Mouse (Mus musculus) lung, embryonic 16.5 days (tissue): Measurements from ENCODE around the gene Atp6v1fnb. TPM values are rescaled to one million over a fixed set of nuclear protein-coding genes. Genes with fewer than 3 reads are reported as not detected.

Experiments used
- ATAC-seq: fragments of 200-750 bp; cut with Nextera tagmentation; 2 replicates; pipeline ENCODE4 v1.8.0; 2017; ENCODE audit warnings: low read depth, mild to moderate bottlenecking, moderate library complexity
- H3K27ac ChIP-seq: fragments of 300-500 bp; sonication (generic); 2 replicates; pipeline ENCODE4 v1.5.1; 2014; ENCODE audit warnings: mild to moderate bottlenecking, control low read depth, low read length
- H3K27me3 ChIP-seq: fragments of 300-500 bp; sonication (generic); 2 replicates; pipeline ENCODE4 v1.6.1; 2014; ENCODE audit warnings: low read depth, low read length, mixed read lengths; ENCODE audit not compliant: control insufficient read depth, insufficient read depth
- H3K36me3 ChIP-seq: fragments of 300-500 bp; sonication (generic); 2 replicates; pipeline ENCODE4 v1.6.1; 2014; ENCODE audit warnings: low read length; ENCODE audit not compliant: control insufficient read depth, insufficient read depth
- H3K4me1 ChIP-seq: fragments of 300-500 bp; sonication (generic); replicated peaks from 2 replicates; pipeline ENCODE4 v1.6.1; 2014; ENCODE audit warnings: low read length, mixed read lengths; ENCODE audit not compliant: control insufficient read depth, insufficient read depth
- H3K4me2 ChIP-seq: fragments of 300-500 bp; sonication (generic); 2 replicates; pipeline ENCODE4 v1.6.1; 2014; ENCODE audit warnings: low read depth, low read length, control low read depth
- H3K4me3 ChIP-seq: fragments of 300-500 bp; sonication (generic); 2 replicates; pipeline ENCODE4 v1.5.1; 2014; ENCODE audit warnings: mild to moderate bottlenecking, low read length, control low read depth
- H3K9ac ChIP-seq: fragments of 300-500 bp; sonication (generic); 2 replicates; pipeline ENCODE4 v1.6.1; 2014; ENCODE audit warnings: low read length, control low read depth
- H3K9me3 ChIP-seq: fragments of 300-500 bp; sonication (generic); 2 replicates; pipeline ENCODE4 v1.6.1; 2016; ENCODE audit warnings: low read length; ENCODE audit not compliant: control insufficient read depth
- WGBS: fragments of 180-500 bp; shearing (Covaris S2); extraction: QIAGEN DNeasy Blood & Tissue Kit; methylation state at CpG from one replicate; pipeline ENCODE4 v1.1.7; 2014; 5-methylcytosine and 5-hydroxymethylcytosine counted together
- polyA plus RNA-seq: library from polyadenylated mRNA; unstranded; fragments of >200 nt; fragmentation: Nextera tagmentation; extraction: Ambion mirVana; gene quantifications from 2 replicates; pipeline ENCODE4 v1.2.1, GENCODE M21; 2015

The Atp6v1fnb gene
- not detected in 2 replicates for polyA plus RNA-seq

DNA sequence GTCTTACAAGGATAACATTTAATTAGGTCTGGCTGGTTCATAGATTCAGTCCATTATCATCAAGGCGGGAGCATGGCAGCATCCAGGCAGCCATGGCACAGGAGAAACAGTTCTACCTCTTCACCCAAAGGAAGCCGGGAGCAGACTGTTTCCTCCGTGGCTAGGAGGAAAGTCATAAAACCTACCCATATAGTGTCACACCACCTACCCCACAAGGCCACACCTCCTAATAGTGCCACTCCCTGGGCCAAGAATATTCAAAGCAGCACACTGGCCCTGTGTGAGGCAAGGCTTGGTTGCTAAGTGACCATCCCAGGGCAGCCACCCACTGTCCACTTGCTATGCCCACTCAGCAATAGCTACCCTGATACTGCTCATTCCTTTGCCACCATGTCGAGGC is at the start of gene Atp6v1fnb:
Gene Atp6v1fnb, plus strand, starts transcription at position 301 of the 400 bp plus-strand sequence.
- no peaks in the 10 kb centered on the region; the same call in 1 of the 2 replicates for H3K27me3 ChIP-seq
- 92% methylated on average over 4 of the region's 4 CpGs for WGBS
- no peak within 1 kb of the TSS for H3K4me2 ChIP-seq
- H3K36me3 ChIP-seq = peaks cover 11% of the 10 kb centered on the region
- ATAC-seq = no peak
- H3K9ac ChIP-seq = no peak within 1 kb of the TSS
- H3K4me1 ChIP-seq = peaks cover 14% of the 10 kb centered on the region
- no peaks in the 10 kb centered on the region for H3K9me3 ChIP-seq
- no peak within 1 kb of the TSS for H3K4me3 ChIP-seq
- H3K27ac ChIP-seq = no peak within 1 kb of the TSS

DNA sequence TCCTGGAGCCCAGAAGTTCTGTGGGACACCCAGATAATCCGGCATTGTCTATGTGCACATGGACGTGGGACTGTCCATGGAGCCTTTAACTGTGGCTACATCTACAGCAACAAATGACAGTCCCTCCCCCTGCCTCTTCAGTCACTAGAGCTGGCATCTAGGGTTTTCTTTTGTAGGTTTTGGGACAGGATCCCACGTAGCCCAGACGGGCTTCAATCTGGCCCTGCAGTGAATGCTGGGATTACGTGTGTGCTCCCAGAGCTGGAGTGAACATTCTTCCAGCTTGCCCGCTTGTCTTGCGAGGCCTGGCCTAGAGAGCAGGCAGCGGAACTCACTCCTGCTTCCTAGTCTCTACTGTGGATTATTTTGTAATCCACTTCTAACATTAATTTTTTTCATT is 46.1 kb upstream of the Atp6v1fnb start:
- no peak overlapping the region for H3K4me2 ChIP-seq
- no peak overlapping the region for H3K9ac ChIP-seq
- no peaks in the 10 kb centered on the region for H3K4me1 ChIP-seq
- 82% methylated on average over 8 of the region's 8 CpGs for WGBS
- no peaks in the 10 kb centered on the region for H3K27me3 ChIP-seq
- no peak overlapping the region for H3K4me3 ChIP-seq
- H3K36me3 ChIP-seq = no peaks in the 10 kb centered on the region
- no peak overlapping the region for H3K27ac ChIP-seq
- H3K9me3 ChIP-seq = no peaks in the 10 kb centered on the region
- no peak for ATAC-seq

DNA sequence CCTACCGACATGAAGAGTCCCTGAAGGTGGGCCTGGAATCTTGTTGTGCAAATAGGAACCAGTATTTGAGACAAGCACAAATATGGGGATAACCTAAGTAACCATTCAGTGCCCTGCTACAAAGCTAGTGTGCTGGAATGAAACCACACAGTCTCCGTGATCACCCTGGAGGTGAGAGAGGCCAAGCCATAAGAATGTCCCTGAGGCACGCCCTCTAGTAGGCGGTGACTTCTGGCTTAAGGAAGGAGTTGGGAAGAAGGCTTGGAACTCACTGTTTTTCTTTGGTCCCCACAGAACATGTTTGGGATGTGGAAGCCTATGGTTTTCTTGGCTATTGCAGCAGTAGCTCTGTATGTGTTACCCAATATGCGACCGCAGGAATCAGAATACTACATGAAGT is 44.9 kb upstream of the Atp6v1fnb start:
- Histone ChIP-seq H3K9me3 (no peaks in the 10 kb centered on the region), H3K4me3 (no peak overlapping the region), H3K4me1 (no peaks in the 10 kb centered on the region), H3K27me3 (no peaks in the 10 kb centered on the region), H3K36me3 (no peaks in the 10 kb centered on the region), H3K27ac (no peak overlapping the region), H3K9ac (no peak overlapping the region), H3K4me2 (no peak overlapping the region)
- no peak for ATAC-seq
- 72% methylated on average over 6 of the region's 6 CpGs for WGBS

DNA sequence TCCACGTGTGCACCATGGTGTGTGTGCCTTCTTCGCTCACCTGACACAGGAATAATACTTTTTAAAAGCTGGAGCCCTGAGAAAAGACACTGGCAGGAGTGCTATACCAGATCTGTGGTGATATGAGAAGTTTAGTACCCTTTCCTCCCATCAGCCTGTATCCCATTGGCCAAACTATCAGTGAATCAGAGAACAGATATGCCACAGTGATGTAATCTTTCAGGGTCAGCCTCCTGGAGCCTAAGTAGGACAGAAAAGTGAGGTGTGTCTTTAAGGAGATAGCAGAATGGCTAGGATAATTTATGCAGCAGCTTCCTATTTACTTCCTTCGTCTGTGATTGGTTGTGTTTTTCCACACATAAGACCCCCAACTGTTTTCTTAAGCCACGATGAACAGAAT is 43.1 kb upstream of the Atp6v1fnb start:
- 58% methylated on average over 4 of the region's 4 CpGs for WGBS
- H3K9ac ChIP-seq = no peak overlapping the region
- H3K27me3 ChIP-seq = peaks cover 9% of the 10 kb centered on the region

DNA sequence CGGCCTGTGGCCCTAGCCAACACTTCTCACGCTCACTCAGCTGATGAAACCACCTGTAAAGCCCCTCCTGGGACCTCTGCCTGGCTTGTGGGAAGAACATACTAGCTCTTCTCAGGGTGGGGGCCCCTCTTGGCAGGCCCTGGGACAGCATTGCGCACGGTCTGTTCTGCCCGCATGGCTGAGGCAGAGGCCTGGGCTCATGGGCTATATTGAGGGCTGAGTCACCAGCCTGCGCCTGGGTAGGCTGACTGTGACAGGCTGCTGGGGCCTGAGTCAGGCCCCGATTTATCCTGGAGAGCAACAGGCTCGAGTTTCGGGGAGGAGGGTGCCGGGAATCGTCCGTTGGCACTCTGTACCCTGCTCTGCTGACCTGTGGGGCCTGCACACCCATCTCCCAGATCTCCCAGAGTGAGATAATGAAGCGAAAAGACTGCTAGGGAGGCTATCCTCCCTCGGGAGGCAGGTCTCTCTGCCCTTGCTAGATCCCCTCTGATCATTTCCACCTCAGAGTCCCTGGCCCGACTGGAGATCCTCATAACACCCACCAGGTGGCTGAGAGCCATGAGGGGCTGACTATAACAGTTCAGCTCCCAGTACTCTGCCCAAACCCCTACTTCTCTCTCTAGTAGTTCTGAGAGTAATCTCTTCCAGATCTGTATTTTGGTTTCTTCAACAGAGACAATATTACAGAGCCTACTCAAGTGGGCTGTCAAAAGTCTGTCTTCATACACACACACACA is 40.4 kb upstream of the Atp6v1fnb start:
- 55% methylated on average over 15 of the region's 15 CpGs for WGBS
- Histone ChIP-seq H3K9ac (no peak overlapping the region), H3K4me1 (peaks cover 15% of the 10 kb centered on the region), H3K36me3 (no peaks in the 10 kb centered on the region), H3K4me2 (no peak overlapping the region), H3K4me3 (no peak overlapping the region), H3K27ac (no peak overlapping the region), H3K9me3 (no peaks in the 10 kb centered on the region), H3K27me3 (peaks cover 21% of the 10 kb centered on the region)
- no peak for ATAC-seq

More for the DNA sequence above, 43.1 kb upstream of the Atp6v1fnb start:
- Histone ChIP-seq H3K4me2 (no peak overlapping the region), H3K9me3 (no peaks in the 10 kb centered on the region), H3K27ac (no peak overlapping the region), H3K36me3 (no peaks in the 10 kb centered on the region), H3K4me1 (peaks cover 9% of the 10 kb centered on the region), H3K4me3 (no peak overlapping the region)
- no peak for ATAC-seq

DNA sequence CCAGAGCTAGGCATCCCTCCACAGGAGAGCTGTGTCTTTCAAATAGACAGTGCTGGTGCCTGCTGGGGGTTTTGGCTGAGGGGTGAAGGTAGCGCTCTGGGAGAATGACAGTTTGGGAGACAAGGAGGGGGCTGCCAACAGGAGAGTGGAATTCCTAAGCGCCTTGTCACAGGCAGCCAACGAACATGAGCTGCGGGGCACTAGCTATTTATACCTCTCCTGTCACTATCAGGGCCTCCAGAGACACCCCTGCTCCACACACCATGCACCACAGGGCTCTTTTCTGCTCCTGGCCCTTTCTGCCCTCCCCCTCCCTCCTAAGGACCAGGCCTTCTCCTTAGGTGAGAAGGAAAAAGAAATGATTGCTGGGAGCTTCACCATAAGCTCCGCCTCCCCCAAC is 39.8 kb upstream of the Atp6v1fnb start:
- H3K9me3 ChIP-seq = no peaks in the 10 kb centered on the region
- H3K36me3 ChIP-seq = no peaks in the 10 kb centered on the region
- H3K4me3 ChIP-seq = no peak overlapping the region
- peaks cover 21% of the 10 kb centered on the region for H3K4me1 ChIP-seq
- H3K9ac ChIP-seq = no peak overlapping the region
- 29% methylated on average over 5 of the region's 5 CpGs for WGBS
- H3K27me3 ChIP-seq = peaks cover 21% of the 10 kb centered on the region
- no peak overlapping the region for H3K27ac ChIP-seq
- no peak overlapping the region for H3K4me2 ChIP-seq
- no peak for ATAC-seq

DNA sequence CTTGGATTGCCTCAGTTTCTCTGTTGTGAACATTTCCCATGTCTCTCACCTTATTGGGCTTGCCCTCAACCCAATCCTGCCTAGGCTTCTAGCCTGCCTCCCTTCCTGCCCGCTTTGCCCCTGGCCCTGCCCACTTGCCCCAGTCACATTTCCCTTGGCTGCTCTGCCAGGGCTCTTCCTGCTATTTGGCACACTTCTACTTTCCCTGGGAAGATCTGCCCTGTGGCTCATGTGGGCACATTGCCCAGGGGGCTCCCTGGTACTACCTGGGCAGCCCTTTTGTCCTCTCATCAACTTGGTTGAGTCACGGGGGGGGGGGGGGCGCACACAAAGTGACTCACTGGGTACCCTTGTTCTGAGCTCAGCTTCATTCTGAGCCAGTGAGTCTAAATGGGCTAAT is 39.1 kb upstream of the Atp6v1fnb start:
- 21% methylated on average over 3 of the region's 3 CpGs for WGBS
- peaks cover 23% of the 10 kb centered on the region for H3K4me1 ChIP-seq
- no peak for ATAC-seq
- H3K4me3 ChIP-seq = no peak overlapping the region
- no peaks in the 10 kb centered on the region for H3K36me3 ChIP-seq
- no peaks in the 10 kb centered on the region for H3K9me3 ChIP-seq
- no peak overlapping the region for H3K27ac ChIP-seq
- H3K9ac ChIP-seq = no peak overlapping the region
- H3K4me2 ChIP-seq = no peak overlapping the region
- peaks cover 21% of the 10 kb centered on the region for H3K27me3 ChIP-seq

DNA sequence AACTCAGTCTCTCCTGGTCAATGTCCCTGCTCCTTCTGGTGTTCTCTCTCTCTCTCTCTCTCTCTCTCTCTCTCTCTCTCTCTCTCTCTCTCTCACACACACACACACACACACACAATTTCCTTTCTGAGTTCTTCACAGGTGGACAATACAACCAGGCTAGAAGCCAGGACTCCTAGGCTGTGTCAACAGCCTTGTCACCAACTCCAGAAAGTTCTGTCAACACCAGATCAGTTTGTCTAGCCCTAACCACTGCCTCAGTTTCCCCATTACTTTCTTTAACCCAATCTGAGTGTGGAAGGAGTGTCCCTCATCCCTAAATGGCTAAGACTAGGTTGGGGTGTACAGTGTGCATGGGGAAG is 38.6 kb upstream of the Atp6v1fnb start:
- Histone ChIP-seq H3K27me3 (peaks cover 21% of the 10 kb centered on the region), H3K4me1 (peaks cover 23% of the 10 kb centered on the region), H3K27ac (no peak overlapping the region), H3K4me2 (peak overlapping the region; percentile 94), H3K9me3 (no peaks in the 10 kb centered on the region), H3K36me3 (no peaks in the 10 kb centered on the region), H3K4me3 (peak overlapping the region; percentile 65), H3K9ac (peak overlapping the region; percentile 74)
- ATAC-seq = no peak

DNA sequence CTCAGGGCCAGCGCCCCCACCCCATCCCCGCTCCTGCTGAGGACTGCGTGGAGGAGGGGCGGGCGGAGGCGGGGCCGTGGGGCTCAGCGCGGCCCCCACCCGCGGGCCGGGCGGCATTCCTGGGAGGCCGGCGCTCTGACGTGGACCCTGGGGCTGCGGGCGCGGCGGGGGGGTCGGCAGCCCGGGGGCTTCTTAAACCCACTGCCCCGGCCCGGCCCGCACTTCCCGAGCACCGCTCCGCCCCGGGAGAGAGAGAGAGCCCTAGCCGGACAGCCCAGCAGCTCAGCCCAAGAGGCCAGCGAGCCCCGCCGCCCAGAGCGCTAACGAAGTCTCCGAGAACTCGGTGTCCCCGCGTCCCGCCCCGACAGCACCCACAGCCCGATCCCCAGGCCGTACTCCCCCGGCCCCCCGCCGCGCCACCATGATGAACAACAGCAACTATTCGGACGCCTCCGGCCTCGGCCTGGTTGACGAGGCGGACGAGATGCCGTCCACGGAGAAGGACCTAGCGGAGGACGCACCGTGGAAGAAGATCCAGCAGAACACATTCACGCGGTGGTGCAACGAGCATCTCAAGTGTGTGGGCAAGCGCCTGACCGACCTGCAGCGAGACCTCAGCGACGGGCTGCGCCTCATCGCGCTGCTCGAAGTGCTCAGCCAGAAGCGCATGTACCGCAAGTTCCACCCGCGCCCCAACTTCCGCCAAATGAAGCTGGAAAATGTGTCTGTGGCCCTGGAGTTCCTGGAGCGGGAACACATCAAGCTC is 38.0 kb upstream of the Atp6v1fnb start, which contains the start of gene Flnc:
Gene Flnc, plus strand, starts transcription at position 219 of the 766 bp plus-strand sequence.
- WGBS = under 1% methylated on average over 46 of the region's 77 CpGs

More for the DNA sequence above, 38.0 kb upstream of the Atp6v1fnb start, which contains the start of gene Flnc:
- H3K4me3 ChIP-seq = peak within 1 kb of the TSS; percentile 65
- H3K27me3 ChIP-seq = peaks cover 21% of the 10 kb centered on the region
- H3K9ac ChIP-seq = peak within 1 kb of the TSS; percentile 74
- no peaks in the 10 kb centered on the region for H3K36me3 ChIP-seq
- H3K9me3 ChIP-seq = no peaks in the 10 kb centered on the region
- H3K4me2 ChIP-seq = peak within 1 kb of the TSS; percentile 94
- H3K27ac ChIP-seq = peak within 1 kb of the TSS; percentile 45; the same call in 1 of the 2 replicates
- ATAC-seq = peak; percentile 28
- H3K4me1 ChIP-seq = peaks cover 23% of the 10 kb centered on the region
